Mouse (Mus musculus): ENCODE results near the gene Adprhl1. TPM values are rescaled to one million over a fixed set of nuclear protein-coding genes. Genes with fewer than 3 reads are reported as not detected.
A peak's percentile ranks its signal among the peaks of the same experiment; 100 is the strongest.

Adprhl1 gene
- polyA plus RNA-seq, 1 experiment from 2014 or later, result 0.70 TPM

DNA sequence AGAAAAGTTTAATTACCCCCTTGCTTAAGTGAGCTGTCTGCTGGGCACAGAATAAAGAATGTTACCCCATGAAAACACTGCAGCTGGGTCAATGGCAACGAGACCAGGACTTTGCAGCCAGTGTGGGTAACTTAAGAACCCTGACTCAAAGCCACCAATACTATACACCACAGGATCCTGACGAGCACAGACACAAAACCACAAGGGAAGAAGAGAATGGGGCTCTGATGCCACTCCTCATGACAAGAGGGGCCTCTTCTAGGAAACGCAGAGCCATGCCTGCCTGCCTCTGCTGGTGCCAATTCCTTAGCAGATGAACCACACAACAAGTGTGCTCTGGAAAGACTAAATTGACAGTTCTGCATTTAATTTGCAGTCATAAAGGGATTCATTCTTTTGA is 9.4 kb upstream of the Adprhl1 start:
- no peaks in the 10 kb centered on the region for H3K9me3 ChIP-seq
- DNase-seq (ENCODE audit: low spot score), result no peak
- H3K4me1 ChIP-seq, result no peaks in the 10 kb centered on the region
- 72% methylated on average over 3 of the region's 3 CpGs for WGBS
- peaks cover 32% of the 10 kb centered on the region for H3K36me3 ChIP-seq (replicated peaks)
- no peak overlapping the region for H3K4me3 ChIP-seq
- no peaks in the 10 kb centered on the region for H3K27me3 ChIP-seq (replicated peaks; ENCODE audit: low read depth, poor library complexity, severe bottlenecking)
- H3K27ac ChIP-seq (replicated peaks), result no peak overlapping the region

DNA sequence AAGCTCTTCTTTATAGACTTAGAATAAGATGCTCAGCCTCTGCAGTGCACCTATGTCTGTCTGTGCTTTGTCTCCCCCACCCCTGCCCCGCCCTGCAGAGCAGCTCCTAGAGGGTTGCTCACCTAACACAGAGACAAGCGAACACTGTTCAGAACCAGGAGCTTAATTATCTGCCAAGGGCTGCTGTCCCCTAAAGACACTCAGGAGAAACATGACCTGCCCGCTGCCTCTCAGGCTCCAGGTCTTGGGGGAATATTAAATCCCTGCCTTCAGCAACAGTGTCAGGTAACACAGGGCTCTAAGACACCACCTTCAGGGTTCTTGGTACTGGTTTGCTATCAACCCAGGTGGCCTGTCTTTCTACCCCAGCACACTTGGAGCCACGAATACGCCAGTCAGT is 549 bp downstream of the Adprhl1 start:
- Histone ChIP-seq H3K9me3 (no peaks in the 10 kb centered on the region), H3K4me3 (no peak overlapping the region), H3K27ac (replicated peaks) (no peak overlapping the region), H3K4me1 (peaks cover 15% of the 10 kb centered on the region), H3K36me3 (replicated peaks) (peaks cover 23% of the 10 kb centered on the region), H3K27me3 (replicated peaks; ENCODE audit: low read depth, poor library complexity, severe bottlenecking) (no peaks in the 10 kb centered on the region)
- DNase-seq (ENCODE audit: low spot score), result no peak
- WGBS, result 73% methylated on average over 5 of the region's 5 CpGs

DNA sequence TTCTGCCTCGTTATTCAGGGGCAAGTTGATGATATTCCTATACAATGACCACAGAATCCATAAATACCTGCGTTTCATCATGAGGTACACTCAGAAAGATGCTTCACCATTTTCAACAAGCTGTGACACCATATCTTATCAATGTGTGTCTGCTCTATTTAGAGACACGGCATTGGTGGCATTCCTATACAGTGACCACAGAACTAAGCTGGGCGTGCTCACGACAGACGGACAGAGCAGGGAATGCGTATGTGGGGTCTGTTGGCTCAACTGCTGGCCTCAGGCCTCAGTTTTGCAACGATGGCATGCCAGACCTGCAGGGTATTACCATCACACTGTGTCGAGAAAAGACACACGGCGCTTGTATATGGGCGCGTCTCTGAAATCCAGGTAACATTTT is 1.1 kb downstream of the Adprhl1 start:
- H3K27me3 ChIP-seq (replicated peaks; ENCODE audit: low read depth, poor library complexity, severe bottlenecking), result no peaks in the 10 kb centered on the region
- peaks cover 18% of the 10 kb centered on the region for H3K36me3 ChIP-seq (replicated peaks)
- DNase-seq (ENCODE audit: low spot score), result no peak
- WGBS, result 89% methylated on average over 13 of the region's 13 CpGs
- H3K27ac ChIP-seq (replicated peaks), result no peak overlapping the region
- H3K4me1 ChIP-seq, result peaks cover 15% of the 10 kb centered on the region
- H3K4me3 ChIP-seq, result no peak overlapping the region
- H3K9me3 ChIP-seq, result no peaks in the 10 kb centered on the region

DNA sequence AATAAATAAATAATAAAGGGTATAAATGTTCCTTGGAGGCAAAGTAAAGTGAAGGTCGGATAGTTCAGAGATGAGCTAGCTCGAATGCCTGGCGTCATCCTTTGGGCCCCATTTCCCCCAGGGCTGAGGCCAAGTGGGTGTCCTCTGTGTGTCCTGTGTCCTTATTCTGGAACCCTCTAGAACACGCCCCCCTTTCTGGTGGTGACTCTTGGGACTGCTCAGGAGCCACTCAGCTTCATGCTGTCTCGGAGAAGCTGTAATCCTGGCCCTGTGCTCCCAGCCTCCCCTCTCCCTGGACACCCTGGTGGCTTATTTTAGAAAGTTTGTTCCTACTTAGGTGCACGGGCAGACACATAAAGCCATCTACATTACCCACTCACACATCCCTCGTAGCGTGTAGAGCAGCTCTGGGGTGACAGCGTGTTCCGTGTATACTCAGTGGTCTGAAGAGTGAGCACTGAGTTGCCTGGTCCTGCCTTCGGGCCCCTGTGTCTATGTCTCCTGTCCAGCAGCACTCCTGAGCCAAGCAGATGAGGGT is 9.6 kb downstream of the Adprhl1 start:
- Histone ChIP-seq H3K27me3 (replicated peaks; ENCODE audit: low read depth, poor library complexity, severe bottlenecking) (no peaks in the 10 kb centered on the region), H3K4me3 (no peak overlapping the region), H3K4me1 (no peaks in the 10 kb centered on the region), H3K9me3 (no peaks in the 10 kb centered on the region), H3K27ac (replicated peaks) (no peak overlapping the region), H3K36me3 (replicated peaks) (no peaks in the 10 kb centered on the region)
- DNase-seq (ENCODE audit: low spot score), result no peak
- WGBS, result 89% methylated on average over 11 of the region's 11 CpGs

DNA sequence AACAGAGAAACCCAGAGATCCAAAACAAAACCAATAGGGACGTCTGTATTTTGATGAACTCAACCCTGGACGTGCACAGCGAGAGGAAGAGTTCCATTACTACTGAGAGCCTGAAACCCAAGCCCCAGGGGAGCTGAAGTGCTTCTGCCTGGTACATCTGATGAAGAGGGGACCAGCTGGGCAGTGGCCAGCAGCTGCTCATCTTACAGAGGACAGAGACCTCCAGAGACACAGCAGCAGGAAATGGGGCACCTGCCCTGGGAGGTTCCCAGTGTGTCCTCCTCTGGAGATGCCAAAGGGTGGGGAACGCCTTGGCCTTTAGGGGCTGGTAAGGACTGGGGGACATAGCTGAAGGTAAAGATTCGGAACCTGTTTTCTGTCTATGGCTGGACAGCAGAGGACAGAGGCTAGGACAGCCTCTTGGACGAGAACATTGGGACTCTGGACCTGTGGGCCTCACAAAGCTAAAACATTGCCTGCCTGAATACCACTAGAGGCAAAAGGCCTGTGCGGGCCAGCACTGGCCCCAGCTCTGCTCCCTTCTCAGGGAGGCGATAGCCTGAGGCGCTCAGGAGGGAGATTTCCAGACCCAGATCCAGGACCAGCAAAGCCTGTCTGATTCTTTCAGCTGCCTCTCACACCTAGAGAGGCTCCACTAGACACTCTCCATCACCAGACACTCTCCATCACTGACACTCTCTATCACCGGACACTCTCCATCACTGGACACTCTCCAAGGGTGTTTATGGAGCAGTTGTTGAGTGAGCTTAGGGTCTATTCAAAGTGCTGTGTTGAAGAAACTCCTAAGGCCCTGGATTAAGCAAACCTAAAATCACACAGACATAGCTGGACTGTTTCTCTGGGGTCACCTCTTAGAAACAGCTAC is 10.7 kb downstream of the Adprhl1 start:
- WGBS, result 77% methylated on average over 10 of the region's 10 CpGs
- H3K36me3 ChIP-seq (replicated peaks), result no peaks in the 10 kb centered on the region
- H3K27ac ChIP-seq (replicated peaks), result no peak overlapping the region
- no peaks in the 10 kb centered on the region for H3K9me3 ChIP-seq
- H3K4me1 ChIP-seq, result no peaks in the 10 kb centered on the region
- H3K27me3 ChIP-seq (replicated peaks; ENCODE audit: low read depth, poor library complexity, severe bottlenecking), result no peaks in the 10 kb centered on the region
- DNase-seq (ENCODE audit: low spot score), result no peak
- no peak overlapping the region for H3K4me3 ChIP-seq

DNA sequence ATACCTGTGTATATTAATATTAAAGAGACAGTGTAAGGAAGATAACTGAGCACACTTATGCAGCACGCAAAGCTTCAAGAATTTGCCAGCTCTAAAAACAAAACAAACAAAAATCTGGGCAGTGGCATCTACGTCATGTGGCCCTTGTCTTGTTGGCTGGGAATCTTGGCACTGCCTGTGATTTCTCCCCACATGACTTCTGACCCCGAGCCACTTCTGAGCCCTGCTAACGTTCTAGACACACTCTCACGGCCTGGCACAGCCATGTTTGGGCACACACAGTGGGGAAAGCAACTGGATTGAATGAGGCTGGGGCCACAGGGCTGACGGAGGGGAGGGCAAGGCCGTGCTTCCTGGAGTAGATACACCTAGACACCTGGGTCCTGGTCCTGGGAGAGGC is 13.3 kb downstream of the Adprhl1 start:
- no peak for DNase-seq (ENCODE audit: low spot score)
- no peak overlapping the region for H3K4me3 ChIP-seq
- H3K9me3 ChIP-seq, result no peaks in the 10 kb centered on the region
- H3K27me3 ChIP-seq (replicated peaks; ENCODE audit: low read depth, poor library complexity, severe bottlenecking), result no peaks in the 10 kb centered on the region
- H3K36me3 ChIP-seq (replicated peaks), result no peaks in the 10 kb centered on the region
- WGBS, result 79% methylated on average over 7 of the region's 7 CpGs
- no peak overlapping the region for H3K27ac ChIP-seq (replicated peaks)
- no peaks in the 10 kb centered on the region for H3K4me1 ChIP-seq

DNA sequence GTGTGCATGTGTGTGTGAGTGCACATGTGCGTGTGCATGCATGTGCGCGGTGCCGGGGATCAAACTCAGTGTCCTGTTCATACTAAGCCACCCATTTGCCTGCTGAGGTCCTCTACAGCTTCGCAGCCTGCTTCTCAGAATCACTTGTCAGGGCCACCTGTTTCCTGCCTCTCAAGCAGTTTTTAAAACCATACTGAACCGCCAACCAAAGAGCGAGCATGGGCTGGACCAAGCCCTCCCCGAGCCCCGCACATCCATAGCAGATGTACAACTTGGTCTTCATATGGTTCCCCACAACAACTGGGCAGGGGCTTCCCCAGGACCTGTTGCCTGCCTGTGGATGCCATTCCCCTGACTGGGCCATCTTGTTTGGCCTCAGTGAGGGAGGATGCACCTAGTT is 13.9 kb downstream of the Adprhl1 start:
- Histone ChIP-seq H3K27me3 (replicated peaks; ENCODE audit: low read depth, poor library complexity, severe bottlenecking) (no peaks in the 10 kb centered on the region), H3K36me3 (replicated peaks) (no peaks in the 10 kb centered on the region), H3K4me3 (no peak overlapping the region), H3K27ac (replicated peaks) (no peak overlapping the region), H3K4me1 (no peaks in the 10 kb centered on the region), H3K9me3 (no peaks in the 10 kb centered on the region)
- 95% methylated on average over 9 of the region's 9 CpGs for WGBS
- DNase-seq (ENCODE audit: low spot score), result no peak

DNA sequence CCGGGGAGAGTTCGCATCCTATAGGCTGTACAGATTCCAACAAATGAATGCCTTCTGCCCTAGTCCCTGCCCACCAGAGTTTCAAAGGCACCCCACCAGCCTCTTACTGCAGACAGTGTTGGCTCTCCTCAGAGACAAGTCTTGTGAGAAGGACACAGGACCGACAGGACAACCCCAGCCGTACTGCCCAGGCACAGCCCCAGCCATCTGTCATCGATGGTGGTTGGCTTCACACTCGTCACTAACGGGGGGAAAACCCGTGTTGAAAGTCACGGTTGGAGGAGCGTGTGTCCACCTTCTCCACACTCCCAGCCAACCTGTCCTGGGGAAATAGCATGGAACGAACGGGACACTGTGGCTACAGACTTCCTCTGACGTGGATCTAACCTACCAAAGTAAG is 19.2 kb downstream of the Adprhl1 start:
- DNase-seq (ENCODE audit: low spot score), result no peak
- H3K9me3 ChIP-seq, result no peaks in the 10 kb centered on the region
- H3K4me1 ChIP-seq, result no peaks in the 10 kb centered on the region
- H3K4me3 ChIP-seq, result no peak overlapping the region
- H3K27me3 ChIP-seq (replicated peaks; ENCODE audit: low read depth, poor library complexity, severe bottlenecking), result no peaks in the 10 kb centered on the region
- no peak overlapping the region for H3K27ac ChIP-seq (replicated peaks)
- H3K36me3 ChIP-seq (replicated peaks), result no peaks in the 10 kb centered on the region
- 91% methylated on average over 13 of the region's 13 CpGs for WGBS

DNA sequence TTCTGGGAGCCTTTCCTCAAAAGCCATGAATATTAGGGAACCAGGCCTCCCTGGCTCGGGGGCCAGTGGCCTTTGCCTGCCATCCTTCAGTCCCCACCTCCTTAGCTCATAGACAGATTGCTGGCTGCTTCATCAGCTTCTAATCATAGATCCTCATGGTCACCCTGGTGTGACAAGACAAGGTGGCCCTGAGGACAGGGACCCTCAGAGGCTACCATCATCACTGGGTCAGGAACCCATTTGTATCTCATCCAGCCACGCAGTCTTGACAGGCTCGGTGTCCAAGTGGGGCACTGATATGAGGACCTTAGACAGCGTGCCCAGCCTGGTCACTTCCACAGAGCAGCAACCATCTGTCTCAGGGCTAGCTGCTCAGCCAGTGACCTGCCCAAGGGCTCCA is 23.5 kb downstream of the Adprhl1 start:
- Histone ChIP-seq H3K27ac (replicated peaks) (no peak overlapping the region), H3K9me3 (no peaks in the 10 kb centered on the region), H3K4me3 (no peak overlapping the region), H3K4me1 (peaks cover 10% of the 10 kb centered on the region), H3K27me3 (replicated peaks; ENCODE audit: low read depth, poor library complexity, severe bottlenecking) (no peaks in the 10 kb centered on the region), H3K36me3 (replicated peaks) (no peaks in the 10 kb centered on the region)
- 84% methylated on average over 4 of the region's 4 CpGs for WGBS
- no peak for DNase-seq (ENCODE audit: low spot score)

DNA sequence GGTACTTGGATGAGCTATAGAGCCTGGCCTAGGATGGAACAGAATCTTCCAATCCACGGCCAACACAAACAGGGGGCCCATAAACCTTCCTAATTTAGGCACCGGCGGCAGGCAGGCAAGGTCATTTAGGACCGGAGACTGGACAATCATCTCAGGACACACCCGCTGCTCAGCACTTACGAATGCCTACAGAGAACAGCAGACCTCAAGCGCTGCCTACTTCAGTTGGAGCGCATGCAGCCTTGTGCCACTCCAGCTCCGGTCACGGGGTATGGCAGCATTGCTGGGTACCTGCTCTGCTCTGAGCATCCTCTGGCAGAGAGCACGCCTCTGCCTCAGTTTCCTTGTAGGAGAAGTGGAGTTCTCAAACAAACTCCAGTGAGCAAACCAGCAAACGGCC is 24.2 kb downstream of the Adprhl1 start:
- no peak for DNase-seq (ENCODE audit: low spot score)
- no peaks in the 10 kb centered on the region for H3K27me3 ChIP-seq (replicated peaks; ENCODE audit: low read depth, poor library complexity, severe bottlenecking)
- H3K9me3 ChIP-seq, result no peaks in the 10 kb centered on the region
- no peaks in the 10 kb centered on the region for H3K36me3 ChIP-seq (replicated peaks)
- peaks cover 10% of the 10 kb centered on the region for H3K4me1 ChIP-seq
- 89% methylated on average over 12 of the region's 12 CpGs for WGBS
- no peak overlapping the region for H3K27ac ChIP-seq (replicated peaks)
- H3K4me3 ChIP-seq, result no peak overlapping the region

DNA sequence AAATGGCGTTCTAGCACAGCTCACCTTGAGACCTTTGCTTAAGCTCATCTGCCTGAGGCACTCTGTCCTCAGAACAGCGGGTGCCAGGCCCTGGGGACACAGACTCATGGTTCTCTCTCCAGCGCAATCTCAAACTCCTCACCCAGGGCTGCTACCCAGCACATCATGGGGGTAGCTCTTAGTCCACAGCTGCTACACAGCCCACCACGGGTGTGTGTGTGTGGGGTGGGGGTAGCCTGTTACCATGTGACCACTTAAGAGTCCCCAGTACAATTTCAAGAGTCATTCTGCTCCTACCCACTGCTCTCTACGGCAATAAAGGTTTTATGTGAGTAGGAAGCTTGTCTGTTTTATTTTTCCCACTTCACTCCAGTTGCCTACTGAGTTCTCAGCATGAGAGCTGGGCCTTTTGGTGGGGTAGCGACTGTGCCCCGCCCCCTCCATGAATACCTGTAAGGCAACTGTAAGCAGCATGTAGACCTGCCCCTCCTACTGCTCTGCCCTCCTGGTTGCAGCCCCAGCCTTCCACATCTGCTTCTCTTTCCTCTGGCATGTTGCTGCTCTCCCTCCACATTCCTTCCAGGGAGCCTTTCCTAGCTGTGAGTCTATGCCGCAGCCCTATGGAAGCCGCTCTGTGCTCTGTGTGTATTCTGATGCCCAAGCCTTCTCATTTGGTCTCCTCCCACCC is 24.9 kb downstream of the Adprhl1 start:
- peaks cover 10% of the 10 kb centered on the region for H3K4me1 ChIP-seq
- H3K27ac ChIP-seq (replicated peaks), result no peak overlapping the region
- H3K9me3 ChIP-seq, result no peaks in the 10 kb centered on the region
- 57% methylated on average over 9 of the region's 9 CpGs for WGBS
- no peaks in the 10 kb centered on the region for H3K27me3 ChIP-seq (replicated peaks; ENCODE audit: low read depth, poor library complexity, severe bottlenecking)
- H3K4me3 ChIP-seq, result no peak overlapping the region
- DNase-seq (ENCODE audit: low spot score), result no peak
- no peaks in the 10 kb centered on the region for H3K36me3 ChIP-seq (replicated peaks)

DNA sequence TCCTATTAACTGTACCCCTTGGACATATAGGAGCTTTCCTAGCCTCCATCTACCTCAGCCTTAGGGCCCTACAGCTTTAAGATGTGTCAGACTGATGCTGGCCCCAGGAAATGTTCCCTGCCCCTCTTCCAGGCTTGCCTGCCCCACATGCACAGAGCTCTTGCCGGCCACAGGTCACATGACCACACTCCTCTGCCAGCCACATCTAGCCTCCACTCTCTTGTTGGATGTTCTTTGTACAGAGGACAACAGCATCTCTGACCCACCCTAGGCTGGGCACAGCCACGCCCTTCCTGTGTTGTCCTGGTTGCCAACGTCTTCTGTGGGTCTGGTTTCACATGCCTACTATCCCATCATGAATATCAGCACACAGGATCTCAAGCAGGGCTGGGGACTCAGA is 26.8 kb downstream of the Adprhl1 start:
- 69% methylated on average over 3 of the region's 3 CpGs for WGBS
- H3K36me3 ChIP-seq (replicated peaks), result no peaks in the 10 kb centered on the region
- no peaks in the 10 kb centered on the region for H3K9me3 ChIP-seq
- H3K4me1 ChIP-seq, result peaks cover 10% of the 10 kb centered on the region
- no peaks in the 10 kb centered on the region for H3K27me3 ChIP-seq (replicated peaks; ENCODE audit: low read depth, poor library complexity, severe bottlenecking)
- H3K27ac ChIP-seq (replicated peaks), result no peak overlapping the region
- no peak for DNase-seq (ENCODE audit: low spot score)
- no peak overlapping the region for H3K4me3 ChIP-seq

DNA sequence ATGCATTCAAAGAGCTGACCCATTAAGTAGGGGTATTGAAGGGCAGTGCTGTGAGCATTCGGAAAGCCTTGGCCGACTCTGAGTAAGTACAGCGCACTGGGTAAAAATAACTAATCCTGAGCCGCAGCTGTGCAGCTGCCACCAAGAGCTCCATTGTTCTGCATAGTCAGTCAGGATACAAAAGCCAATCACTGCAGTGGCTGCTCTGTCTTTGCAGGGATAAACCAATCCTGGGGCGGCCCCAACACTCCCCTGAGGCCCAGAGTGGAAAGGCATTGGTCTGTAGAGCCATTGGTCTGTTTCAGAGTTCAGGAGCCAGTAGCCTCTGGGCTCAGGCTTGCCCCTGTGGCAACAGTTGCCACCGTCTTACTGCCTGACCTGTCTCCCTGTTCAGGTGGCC is 27.7 kb downstream of the Adprhl1 start:
- no peaks in the 10 kb centered on the region for H3K9me3 ChIP-seq
- H3K36me3 ChIP-seq (replicated peaks), result no peaks in the 10 kb centered on the region
- H3K27ac ChIP-seq (replicated peaks), result no peak overlapping the region
- 47% methylated on average over 6 of the region's 6 CpGs for WGBS
- no peaks in the 10 kb centered on the region for H3K27me3 ChIP-seq (replicated peaks; ENCODE audit: low read depth, poor library complexity, severe bottlenecking)
- DNase-seq (ENCODE audit: low spot score), result peak; percentile 34
- H3K4me3 ChIP-seq, result no peak overlapping the region
- H3K4me1 ChIP-seq, result peaks cover 10% of the 10 kb centered on the region
